Mouse (Mus musculus) heart, embryonic 14.5 days (tissue): ENCODE measurements at regions not wholly inside any gene's neighbourhood (a gene's known extent, or its start where the extent isn't known, plus 50 kb on each side); places are given as distances from the start of the nearest gene placed in this dataset.
A peak's percentile ranks its signal among the peaks of the same experiment; 100 is the strongest.

Source experiments
- ATAC-seq: fragments of 200-750 bp; cut with Nextera tagmentation; 2 replicates; pipeline ENCODE4 v1.8.0; 2017; ENCODE audit warnings: low read depth, moderate TSS enrichment; ENCODE audit not compliant: insufficient number of reproducible peaks, insufficient read depth, low FRiP score
- H3K27ac ChIP-seq, 2 experiments: fragments of 200-500 bp in 1 of 2; fragments of 300-500 bp in 1 of 2; sonication (generic) in 1 of 2; replicated peaks in 1 of 2; 2 replicates each; pipeline ENCODE4 v1.5.1; 2012 to 2014; ENCODE audit warnings: low read depth in 2 of 2, low read length in 2 of 2, control low read depth in 1 of 2, mild to moderate bottlenecking in 1 of 2, mixed read lengths in 1 of 2; ENCODE audit not compliant: control insufficient read depth in 1 of 2, insufficient read depth in 1 of 2
- H3K27me3 ChIP-seq: fragments of 300-500 bp; sonication (generic); 2 replicates; pipeline ENCODE4 v1.6.1; 2014; ENCODE audit warnings: mild to moderate bottlenecking, low read length, control low read depth; ENCODE audit not compliant: control insufficient read depth, insufficient read depth
- H3K36me3 ChIP-seq: fragments of 300-500 bp; sonication (generic); 2 replicates; pipeline ENCODE4 v1.6.1; 2014; ENCODE audit warnings: mild to moderate bottlenecking, control low read depth, low read length, mixed read lengths; ENCODE audit not compliant: control insufficient read depth, insufficient read depth
- H3K4me1 ChIP-seq, 2 experiments: fragments of 200-500 bp in 1 of 2; fragments of 300-500 bp in 1 of 2; sonication (generic) in 1 of 2; 2 replicates each; pipeline ENCODE4 v1.6.1; 2012 to 2014; ENCODE audit warnings: low read length in 2 of 2, control low read depth in 1 of 2, mixed read lengths in 1 of 2; ENCODE audit not compliant: control insufficient read depth in 2 of 2, insufficient read depth in 2 of 2
- H3K4me2 ChIP-seq: fragments of 300-500 bp; sonication (generic); 2 replicates; pipeline ENCODE4 v1.6.1; 2014; ENCODE audit warnings: mild to moderate bottlenecking, low read length
- H3K4me3 ChIP-seq, 2 experiments: fragments of 200-500 bp in 1 of 2; fragments of 300-500 bp in 1 of 2; sonication (generic) in 1 of 2; 2 replicates each; pipeline ENCODE4 v1.5.1; 2012 to 2014; ENCODE audit warnings: low read length in 2 of 2, mild to moderate bottlenecking in 2 of 2, control low read depth in 1 of 2, low read depth in 1 of 2, moderate library complexity in 1 of 2; ENCODE audit not compliant: control insufficient read depth in 1 of 2, insufficient read depth in 1 of 2
- H3K9ac ChIP-seq: fragments of 300-500 bp; sonication (generic); 2 replicates; pipeline ENCODE4 v1.6.1; 2014; ENCODE audit warnings: mild to moderate bottlenecking, low read length
- H3K9me3 ChIP-seq: fragments of 300-500 bp; sonication (generic); 2 replicates; pipeline ENCODE4 v1.6.1; 2016; ENCODE audit warnings: low read length, control low read depth; ENCODE audit not compliant: control insufficient read depth
- WGBS: fragments of 180-500 bp; shearing (Covaris S2); extraction: QIAGEN DNeasy Blood & Tissue Kit; methylation state at CpG from one replicate; pipeline ENCODE4 v1.1.7; 2014; 5-methylcytosine and 5-hydroxymethylcytosine counted together

GRCm38 (mm10) chrX:143024325-143024971 lies 57.9 kb upstream of the Ammecr1 start:
- Histone ChIP-seq H3K4me1 (no peaks in the 10 kb centered on the region), H3K9me3 (no peaks in the 10 kb centered on the region), H3K27ac (no peak overlapping the region), H3K27me3 (no peaks in the 10 kb centered on the region), H3K4me3 (no peak overlapping the region), H3K9ac (no peak overlapping the region), H3K4me2 (no peak overlapping the region), H3K36me3 (no peaks in the 10 kb centered on the region)
- WGBS: 79% methylated on average over 6 of the region's 6 CpGs
- ATAC-seq: no peak

- Histone ChIP-seq H3K4me1 (peaks cover 0 to 3% of the 10 kb centered on the region in 2 experiments; a peak in 1 of 4 replicates), H3K4me3 (no peak overlapping the region), H3K4me2 (0 out of 2 replicates have a peak overlapping the region, but pooled peaks have one; percentile 18), H3K9me3 (no peaks in the 10 kb centered on the region), H3K27ac (no peak overlapping the region), H3K36me3 (no peaks in the 10 kb centered on the region), H3K9ac (no peak overlapping the region), H3K27me3 (no peaks in the 10 kb centered on the region)
- no peak for ATAC-seq
- 41% methylated on average over 10 of the region's 10 CpGs for WGBS
Measured at GRCm38 (mm10) chrX:143030371-143031010, 64.0 kb upstream of the Ammecr1 start.

DNA sequence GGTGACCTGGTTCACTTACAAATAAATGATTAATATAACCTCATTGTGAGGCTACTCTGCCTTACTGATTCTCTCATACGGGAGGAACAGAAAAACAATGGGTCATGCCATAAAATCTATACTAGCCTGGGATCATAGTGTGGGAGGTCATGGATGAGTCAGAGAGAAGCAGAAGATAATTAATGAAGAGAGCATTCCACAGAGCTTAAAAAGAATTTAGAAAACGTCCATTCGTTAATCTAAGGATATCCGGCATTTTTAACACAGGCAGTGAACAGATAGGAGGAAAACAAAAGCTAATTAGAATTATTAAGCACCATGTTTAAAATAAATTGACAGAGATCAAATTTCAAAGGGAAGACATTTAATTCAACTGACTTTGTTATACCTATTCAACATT lies 59.5 kb upstream of the Rtl9 start:
- Histone ChIP-seq H3K4me2 (no peak overlapping the region), H3K4me3 (no peak overlapping the region), H3K27me3 (no peaks in the 10 kb centered on the region), H3K36me3 (no peaks in the 10 kb centered on the region), H3K9me3 (no peaks in the 10 kb centered on the region), H3K9ac (no peak overlapping the region), H3K4me1 (no peaks in the 10 kb centered on the region), H3K27ac (no peak overlapping the region)
- no peak for ATAC-seq
- 72% methylated on average over 4 of the region's 4 CpGs for WGBS

GRCm38 (mm10) chrX:143044296-143044695 lies 55.1 kb upstream of the Rtl9 start:
- no peak overlapping the region for H3K27ac ChIP-seq
- H3K9me3 ChIP-seq: no peaks in the 10 kb centered on the region
- H3K27me3 ChIP-seq: no peaks in the 10 kb centered on the region
- 87% methylated on average over 4 of the region's 4 CpGs for WGBS
- H3K4me3 ChIP-seq: no peak overlapping the region
- peaks cover 0 to 2% of the 10 kb centered on the region in 2 experiments; a peak in 2 of 4 replicates for H3K4me1 ChIP-seq
- no peaks in the 10 kb centered on the region for H3K36me3 ChIP-seq
- H3K4me2 ChIP-seq: no peak overlapping the region
- ATAC-seq: no peak
- H3K9ac ChIP-seq: no peak overlapping the region

DNA sequence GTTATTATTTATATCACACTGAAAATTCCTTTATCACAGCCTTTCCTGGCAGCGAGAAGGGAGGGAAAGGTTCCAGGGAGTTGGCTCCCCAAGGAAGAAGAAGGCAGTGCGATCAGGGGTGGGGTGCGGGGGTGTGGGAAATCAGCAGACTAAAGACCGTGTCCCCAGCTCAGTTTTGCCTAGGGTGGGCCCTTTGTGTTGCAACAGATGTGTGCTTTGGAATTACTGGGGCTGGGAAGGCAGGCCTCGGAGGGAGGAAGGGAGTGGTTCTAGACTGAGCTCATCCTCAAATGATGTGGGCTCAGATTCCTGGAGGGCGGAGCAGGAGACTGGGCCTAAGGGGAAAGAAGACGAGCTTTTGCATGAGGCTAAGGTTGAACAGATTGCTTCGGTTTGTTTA lies 53.1 kb upstream of the Rtl9 start:
- no peak overlapping the region for H3K4me3 ChIP-seq
- peaks cover 0 to 2% of the 10 kb centered on the region in 2 experiments; a peak in 2 of 4 replicates for H3K4me1 ChIP-seq
- no peak overlapping the region for H3K9ac ChIP-seq
- no peaks in the 10 kb centered on the region for H3K36me3 ChIP-seq
- no peaks in the 10 kb centered on the region for H3K27me3 ChIP-seq
- no peak overlapping the region for H3K27ac ChIP-seq
- ATAC-seq: no peak
- no peaks in the 10 kb centered on the region for H3K9me3 ChIP-seq
- no peak overlapping the region for H3K4me2 ChIP-seq
- 72% methylated on average over 8 of the region's 8 CpGs for WGBS
